Mouse (Mus musculus) cerebellum, adult 2 months (tissue): ENCODE results near the gene Tmem141.

Experiments used
- CTCF ChIP-seq: fragments of 200-500 bp; IDR thresholded peaks from 2 replicates; pipeline ENCODE4 v1.5.1; 2011; ENCODE audit warnings: low read depth, mild to moderate bottlenecking, control low read depth, low read length, moderate library complexity, borderline replicate concordance; ENCODE audit not compliant: insufficient read depth
- POLR2A ChIP-seq: fragments of 200-500 bp; IDR thresholded peaks from 2 replicates; pipeline ENCODE4 v1.6.1; 2011; ENCODE audit warnings: low read length, control low read depth, borderline replicate concordance; ENCODE audit not compliant: insufficient read depth

DNA sequence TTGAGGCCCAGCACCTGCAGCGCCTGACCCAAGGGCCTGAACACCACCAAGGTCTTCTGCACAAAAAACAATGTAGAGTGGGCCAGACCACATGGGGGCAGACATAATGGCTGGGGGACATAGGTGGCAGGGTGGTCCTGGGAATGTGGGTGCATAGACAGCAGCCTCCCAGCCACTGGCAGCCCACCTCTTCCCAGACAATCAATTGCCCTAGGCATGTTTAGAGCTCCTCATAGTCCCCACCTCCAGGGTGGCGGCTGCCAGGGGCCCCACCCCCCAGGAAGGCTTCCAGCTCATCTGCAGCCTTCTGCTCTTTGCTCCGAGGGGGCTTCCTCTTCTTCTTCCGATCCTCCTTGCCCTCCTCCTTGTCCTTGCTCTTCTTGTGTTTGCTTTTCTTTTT is 38.2 kb downstream of the Tmem141 start:
- TF ChIP-seq POLR2A (no peak), CTCF (no peak)
